Mouse (Mus musculus): ENCODE data around the gene Il17f. TPM values are rescaled to one million over a fixed set of nuclear protein-coding genes. Genes with fewer than 3 reads are reported as not detected.
"Not testable (repeated sequence)": the region's sequence is repeated elsewhere in the genome, so short reads cannot be mapped to it uniquely, and the experiment has no call there.

Il17f gene
- not detected in 2 replicates for polyA plus RNA-seq (2012; ENCODE audit: insufficient read depth, insufficient read length, missing spikeins)

GRCm38 (mm10) chr1:20790517-20790916, at the start of gene Il17f:
Gene Il17f (minus strand): TSS chr1:20790617.
- H3K4me1 ChIP-seq (ENCODE audit: control insufficient read depth, insufficient read depth, low read length); H3K27ac ChIP-seq (ENCODE audit: insufficient read depth, low read depth, low read length); H3K4me3 ChIP-seq (ENCODE audit: insufficient read depth, low read length): not testable (repeated sequence)

GRCm38 (mm10) chr1:20839911-20840310, 49.5 kb upstream of the Il17f start:
- H3K27ac ChIP-seq (ENCODE audit: insufficient read depth, low read depth, low read length) = no peak overlapping the region
- peaks cover 6% of the 10 kb centered on the region; the same call in 1 of the 2 replicates for H3K4me1 ChIP-seq (ENCODE audit: control insufficient read depth, insufficient read depth, low read length)
- no peak for TF ChIP-seq CTCF (IDR thresholded peaks at IDR 0.05; ENCODE audit: low read depth, low read length)
- TF ChIP-seq POLR2A (IDR thresholded peaks at IDR 0.05; ENCODE audit: borderline replicate concordance, low read depth, low read length) = no peak
- H3K4me3 ChIP-seq (ENCODE audit: insufficient read depth, low read length) = no peak overlapping the region

GRCm38 (mm10) chr1:20836551-20837125, 46.2 kb upstream of the Il17f start:
- no peak overlapping the region for H3K27ac ChIP-seq (ENCODE audit: insufficient read depth, low read depth, low read length)
- no peaks in the 10 kb centered on the region for H3K4me1 ChIP-seq (ENCODE audit: control insufficient read depth, insufficient read depth, low read length)
- TF ChIP-seq CTCF (IDR thresholded peaks at IDR 0.05; ENCODE audit: low read depth, low read length) (no peak), POLR2A (IDR thresholded peaks at IDR 0.05; ENCODE audit: borderline replicate concordance, low read depth, low read length) (no peak)
- no peak overlapping the region for H3K4me3 ChIP-seq (ENCODE audit: insufficient read depth, low read length)

GRCm38 (mm10) chr1:20833141-20833511, 42.7 kb upstream of the Il17f start:
- TF ChIP-seq POLR2A (IDR thresholded peaks at IDR 0.05; ENCODE audit: borderline replicate concordance, low read depth, low read length) = no peak
- no peak for TF ChIP-seq CTCF (IDR thresholded peaks at IDR 0.05; ENCODE audit: low read depth, low read length)
- Histone ChIP-seq H3K27ac (ENCODE audit: insufficient read depth, low read depth, low read length) (no peak overlapping the region), H3K4me3 (ENCODE audit: insufficient read depth, low read length) (no peak overlapping the region), H3K4me1 (ENCODE audit: control insufficient read depth, insufficient read depth, low read length) (peaks cover 5% of the 10 kb centered on the region; the same call in 1 of the 2 replicates)

- Histone ChIP-seq H3K4me3 (ENCODE audit: insufficient read depth, low read length) (no peak overlapping the region), H3K27ac (ENCODE audit: insufficient read depth, low read depth, low read length) (no peak overlapping the region), H3K4me1 (ENCODE audit: control insufficient read depth, insufficient read depth, low read length) (peaks cover 5% of the 10 kb centered on the region; the same call in 1 of the 2 replicates)
- TF ChIP-seq CTCF (IDR thresholded peaks at IDR 0.05; ENCODE audit: low read depth, low read length) (no peak), POLR2A (IDR thresholded peaks at IDR 0.05; ENCODE audit: borderline replicate concordance, low read depth, low read length) (no peak)
Observed at GRCm38 (mm10) chr1:20832473-20833140, 42.2 kb upstream of the Il17f start.

GRCm38 (mm10) chr1:20830546-20830945, 40.1 kb upstream of the Il17f start:
- Histone ChIP-seq H3K4me1 (ENCODE audit: control insufficient read depth, insufficient read depth, low read length) (peaks cover 5% of the 10 kb centered on the region; the same call in 1 of the 2 replicates), H3K27ac (ENCODE audit: insufficient read depth, low read depth, low read length) (no peak overlapping the region), H3K4me3 (ENCODE audit: insufficient read depth, low read length) (no peak overlapping the region)
- no peak for TF ChIP-seq POLR2A (IDR thresholded peaks at IDR 0.05; ENCODE audit: borderline replicate concordance, low read depth, low read length)
- no peak for TF ChIP-seq CTCF (IDR thresholded peaks at IDR 0.05; ENCODE audit: low read depth, low read length)

- Histone ChIP-seq H3K4me1 (ENCODE audit: control insufficient read depth, insufficient read depth, low read length) (peaks cover 5% of the 10 kb centered on the region; the same call in 1 of the 2 replicates), H3K27ac (ENCODE audit: insufficient read depth, low read depth, low read length) (no peak overlapping the region), H3K4me3 (ENCODE audit: insufficient read depth, low read length) (no peak overlapping the region)
- TF ChIP-seq CTCF (IDR thresholded peaks at IDR 0.05; ENCODE audit: low read depth, low read length) (no peak), POLR2A (IDR thresholded peaks at IDR 0.05; ENCODE audit: borderline replicate concordance, low read depth, low read length) (no peak)
Observed at GRCm38 (mm10) chr1:20828061-20828460, 37.6 kb upstream of the Il17f start.

GRCm38 (mm10) chr1:20825036-20825435, 34.6 kb upstream of the Il17f start:
- TF ChIP-seq CTCF (IDR thresholded peaks at IDR 0.05; ENCODE audit: low read depth, low read length) = no peak
- TF ChIP-seq POLR2A (IDR thresholded peaks at IDR 0.05; ENCODE audit: borderline replicate concordance, low read depth, low read length) = no peak
- no peak overlapping the region for H3K4me3 ChIP-seq (ENCODE audit: insufficient read depth, low read length)

GRCm38 (mm10) chr1:20823906-20824305, 33.5 kb upstream of the Il17f start:
- no peak overlapping the region for H3K27ac ChIP-seq (ENCODE audit: insufficient read depth, low read depth, low read length)
- H3K4me1 ChIP-seq (ENCODE audit: control insufficient read depth, insufficient read depth, low read length) = peaks cover 4% of the 10 kb centered on the region; the same call in 1 of the 2 replicates
- no peak overlapping the region for H3K4me3 ChIP-seq (ENCODE audit: insufficient read depth, low read length)
- TF ChIP-seq POLR2A (IDR thresholded peaks at IDR 0.05; ENCODE audit: borderline replicate concordance, low read depth, low read length) (no peak), CTCF (IDR thresholded peaks at IDR 0.05; ENCODE audit: low read depth, low read length) (no peak)

More at GRCm38 (mm10) chr1:20825036-20825435, 34.6 kb upstream of the Il17f start:
- peaks cover 9% of the 10 kb centered on the region for H3K4me1 ChIP-seq (ENCODE audit: control insufficient read depth, insufficient read depth, low read length)
- no peak overlapping the region for H3K27ac ChIP-seq (ENCODE audit: insufficient read depth, low read depth, low read length)

GRCm38 (mm10) chr1:20823471-20823870, 33.1 kb upstream of the Il17f start:
- no peak overlapping the region for H3K27ac ChIP-seq (ENCODE audit: insufficient read depth, low read depth, low read length)
- TF ChIP-seq POLR2A (IDR thresholded peaks at IDR 0.05; ENCODE audit: borderline replicate concordance, low read depth, low read length) (no peak), CTCF (IDR thresholded peaks at IDR 0.05; ENCODE audit: low read depth, low read length) (no peak)
- peaks cover 4% of the 10 kb centered on the region; the same call in 1 of the 2 replicates for H3K4me1 ChIP-seq (ENCODE audit: control insufficient read depth, insufficient read depth, low read length)
- H3K4me3 ChIP-seq (ENCODE audit: insufficient read depth, low read length) = no peak overlapping the region
